Mouse (Mus musculus): Measurements from ENCODE around the gene Gpr1.
A peak's percentile ranks its signal among the peaks of the same experiment; 100 is the strongest.
"Not testable (repeated sequence)": the region's sequence is repeated elsewhere in the genome, so short reads cannot be mapped to it uniquely, and the experiment has no call there.

Gpr1 gene

DNA sequence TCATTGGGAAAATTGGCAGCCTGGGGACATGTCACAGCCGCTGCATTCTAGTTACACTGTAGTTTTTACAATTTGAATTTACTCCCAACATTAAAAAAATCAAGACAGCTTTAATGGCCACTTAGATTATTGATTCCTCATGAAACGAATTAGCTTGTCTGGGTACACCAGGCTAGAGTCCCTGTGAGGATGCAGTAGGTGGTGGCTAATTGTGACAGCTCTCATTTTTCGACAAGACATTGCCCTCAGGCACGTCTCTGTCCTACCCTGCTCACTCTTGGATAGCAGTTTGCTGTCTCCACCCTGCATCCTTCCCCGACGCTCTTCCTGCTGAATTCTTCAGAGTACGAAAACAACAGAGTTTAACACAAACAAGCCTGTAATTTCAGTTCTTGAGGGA is 288 bp upstream of the Gpr1 start:
- DNase-seq, result no peak

DNA sequence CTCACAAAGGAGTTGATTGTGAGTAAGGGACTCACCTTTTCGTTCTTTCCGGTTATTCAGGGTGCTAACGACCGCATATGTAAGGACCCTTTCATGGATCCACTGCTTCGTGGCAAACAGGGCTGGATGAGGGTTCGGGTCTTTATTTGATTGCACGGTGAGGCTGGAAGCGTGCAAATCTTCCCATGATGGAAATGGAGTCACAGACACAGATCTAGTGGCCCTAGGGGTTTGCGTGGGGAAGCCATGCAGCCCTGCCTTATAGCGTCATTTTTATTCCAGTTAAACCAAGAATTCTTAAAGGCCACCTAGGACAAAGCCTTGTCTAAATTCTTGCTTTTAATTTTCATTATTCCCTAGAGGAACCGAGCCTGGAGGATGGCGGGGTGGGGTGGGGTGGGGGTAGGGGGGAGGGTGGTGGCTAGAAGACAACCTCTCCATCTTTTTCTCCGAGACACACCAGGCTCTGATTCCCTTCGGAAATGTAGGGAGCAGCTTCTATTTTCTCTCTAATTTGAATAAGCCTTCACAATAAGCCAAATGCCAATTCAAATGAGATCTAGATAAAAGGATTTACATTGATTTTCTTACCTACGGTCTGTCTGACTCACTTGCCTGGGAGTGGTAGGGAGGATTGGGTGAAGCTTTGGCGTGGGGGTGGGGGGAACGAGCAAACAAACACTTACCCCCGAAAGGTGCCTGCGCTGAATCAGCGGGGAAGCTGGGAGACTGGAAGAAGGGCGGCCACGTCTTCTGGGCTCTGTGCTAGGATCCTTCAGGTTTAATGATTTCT is 669 bp downstream of the Gpr1 start:
- no peak for DNase-seq

DNA sequence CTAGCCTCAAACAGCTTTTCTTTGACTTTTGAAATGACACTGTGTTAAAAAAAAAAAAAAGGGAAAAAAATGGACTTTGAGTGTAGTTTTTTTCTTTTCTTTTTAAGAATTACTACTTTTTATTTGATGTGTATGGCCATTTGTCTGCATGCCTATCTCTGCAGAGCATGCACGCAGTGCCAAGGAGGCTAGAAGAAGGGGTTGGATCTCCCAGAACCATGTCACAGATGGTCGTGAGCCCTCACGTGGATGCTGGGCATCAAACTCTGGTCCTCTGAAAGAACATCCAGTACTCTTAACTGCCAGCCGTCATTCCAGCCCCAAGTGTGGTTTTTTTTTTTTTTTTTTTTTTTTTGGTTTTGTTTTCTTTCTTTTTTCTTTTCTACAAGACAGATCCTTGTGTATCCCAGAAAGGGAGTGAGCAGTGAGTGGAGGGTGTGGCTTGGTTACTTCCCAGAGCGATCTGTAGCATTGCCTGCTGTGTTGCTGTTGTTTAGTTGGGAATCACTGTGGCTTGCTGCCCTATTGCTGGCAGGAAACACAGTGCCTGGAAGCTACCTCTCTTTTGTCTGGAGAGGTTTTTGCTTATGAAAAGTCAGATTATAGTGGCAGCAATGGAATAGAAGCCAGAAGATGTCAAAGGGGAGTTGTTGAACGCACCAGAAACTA is 4.3 kb downstream of the Gpr1 start:
- no peak for DNase-seq

- no peak for DNase-seq
These were observed 6.7 kb downstream of the Gpr1 start for GRCm38 (mm10) chr1:63207607-63208006.

- no peak for DNase-seq
These were observed 9.5 kb downstream of the Gpr1 start for GRCm38 (mm10) chr1:63204660-63205394.

- no peak for DNase-seq
These were observed 10.2 kb downstream of the Gpr1 start for GRCm38 (mm10) chr1:63203950-63204659.

- DNase-seq, result no peak
These were observed 10.9 kb downstream of the Gpr1 start for GRCm38 (mm10) chr1:63203471-63203870.

DNA sequence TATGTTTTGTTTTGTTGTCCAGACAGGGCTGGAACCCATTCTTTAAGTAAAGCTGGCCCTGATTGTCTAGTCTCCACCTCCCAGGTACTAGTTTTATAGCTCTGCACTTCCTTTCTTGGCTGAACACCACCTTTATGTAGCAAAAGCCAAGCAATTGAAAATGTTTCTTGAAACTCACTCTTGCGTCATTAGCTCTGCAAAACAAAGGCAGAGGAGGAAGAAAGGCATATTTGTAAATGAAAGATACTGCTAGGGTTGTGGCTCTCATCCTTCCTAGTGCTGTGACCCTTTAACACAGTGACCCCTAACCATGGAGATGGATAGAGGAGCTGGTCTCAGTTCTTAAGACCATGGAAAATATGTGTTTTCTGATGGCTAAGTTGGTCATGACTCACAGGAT is 12.7 kb downstream of the Gpr1 start:
- DNase-seq, result no peak

DNA sequence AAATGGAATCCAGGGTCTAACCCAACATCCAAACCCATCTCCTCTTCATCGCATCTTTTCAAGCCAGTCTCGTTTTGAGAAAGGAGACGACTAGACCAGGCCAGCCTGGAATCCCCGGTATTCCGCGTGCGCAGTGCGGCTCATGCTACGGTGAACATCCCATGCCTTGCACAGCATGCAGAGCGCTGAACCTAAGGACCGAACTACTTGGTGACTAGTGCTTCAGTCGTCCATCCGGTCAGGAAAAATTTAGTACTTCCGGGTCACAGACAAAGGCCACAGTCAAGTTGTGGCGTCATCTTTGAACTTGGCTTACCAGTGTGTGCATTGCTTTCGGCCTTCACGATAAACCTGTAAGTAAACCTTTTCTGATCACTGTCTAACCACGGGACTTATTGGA is 14.0 kb downstream of the Gpr1 start:
- DNase-seq, result no peak

DNA sequence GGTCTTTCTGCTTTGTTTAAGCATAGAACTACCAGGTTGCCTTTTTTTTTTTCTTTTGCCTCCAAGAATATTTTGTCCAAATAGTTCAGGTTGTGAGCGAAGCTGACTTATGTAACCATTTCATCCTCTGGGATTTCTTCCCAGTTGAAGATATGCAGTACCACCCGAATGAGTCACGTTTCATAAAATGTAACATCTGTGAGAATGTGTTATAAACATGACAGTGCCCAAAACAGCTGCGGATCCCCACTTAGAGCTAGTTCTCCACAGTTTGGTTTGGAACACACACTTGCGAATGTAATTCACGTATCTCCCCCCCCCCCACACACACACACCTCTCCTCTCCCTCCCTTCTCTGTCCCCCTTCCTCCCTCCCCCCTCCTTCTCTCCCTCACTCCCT is 15.0 kb downstream of the Gpr1 start:
- no peak for DNase-seq

- no peak for DNase-seq
These were observed 18.4 kb downstream of the Gpr1 start for GRCm38 (mm10) chr1:63195848-63196512.

- no peak for DNase-seq
These were observed 21.9 kb downstream of the Gpr1 start for GRCm38 (mm10) chr1:63192306-63193065.

GRCm38 (mm10) chr1:63190851-63191250 is 23.5 kb downstream of the Gpr1 start:
- DNase-seq, result peak; percentile 25

- no peak for DNase-seq
These were observed 25.8 kb downstream of the Gpr1 start for GRCm38 (mm10) chr1:63188536-63188935.

DNA sequence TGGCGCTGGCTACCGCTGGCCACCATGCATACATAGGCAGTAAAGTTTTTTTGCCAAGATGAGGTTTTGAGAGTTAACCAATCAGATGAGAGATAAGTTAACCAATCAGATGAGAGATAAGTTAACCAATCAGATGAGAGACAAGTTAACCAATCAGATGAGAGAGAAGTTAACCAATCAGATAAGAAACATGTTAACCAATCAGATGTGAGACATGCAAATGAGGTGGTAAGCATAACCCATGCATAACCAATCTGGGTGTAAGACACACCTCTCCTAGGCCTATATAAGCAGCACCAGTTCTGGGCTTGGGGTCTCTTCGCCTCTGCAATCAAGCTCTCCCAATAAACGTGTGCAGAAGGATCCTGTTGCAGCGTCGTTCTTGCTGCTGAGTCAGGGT is 28.9 kb downstream of the Gpr1 start:
- not testable (repeated sequence) for DNase-seq

GRCm38 (mm10) chr1:63182636-63183270 is 31.6 kb downstream of the Gpr1 start:
- DNase-seq, result peak; percentile 60

- DNase-seq, result peak; percentile 64
These were observed 32.1 kb downstream of the Gpr1 start for GRCm38 (mm10) chr1:63182212-63182611.

GRCm38 (mm10) chr1:63181480-63181879 is 32.9 kb downstream of the Gpr1 start:
- DNase-seq, result no peak

- DNase-seq, result peak; percentile 92
These were observed 33.3 kb downstream of the Gpr1 start for GRCm38 (mm10) chr1:63181019-63181418.

- not testable (repeated sequence) for DNase-seq
These were observed 33.8 kb downstream of the Gpr1 start for GRCm38 (mm10) chr1:63180575-63180974.

DNA sequence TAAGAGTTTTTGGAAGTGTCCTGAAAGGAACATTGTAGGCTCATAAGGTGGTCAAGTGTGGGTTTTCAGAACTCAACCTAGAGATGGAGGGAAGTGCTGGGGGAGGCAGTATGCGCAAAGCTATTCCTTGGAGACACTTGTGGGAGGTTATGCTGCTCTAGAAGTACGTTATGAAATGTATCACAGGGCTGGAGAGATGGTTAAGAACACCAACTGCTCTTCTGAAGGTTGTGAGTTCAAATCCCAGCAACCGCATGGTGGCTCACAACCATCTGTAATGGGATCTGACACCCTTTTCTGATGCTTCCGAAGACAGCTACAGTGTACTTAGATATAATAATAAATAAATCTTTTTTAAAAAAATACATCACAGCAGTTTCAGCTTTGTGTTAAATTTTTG is 34.2 kb downstream of the Gpr1 start:
- no peak for DNase-seq
